Mouse (Mus musculus): ENCODE results near the gene Usp4. TPM values are rescaled to one million over a fixed set of nuclear protein-coding genes. Genes with fewer than 3 reads are reported as not detected.

Gene Usp4
- polyA plus RNA-seq, 1 experiment = 104 TPM

DNA sequence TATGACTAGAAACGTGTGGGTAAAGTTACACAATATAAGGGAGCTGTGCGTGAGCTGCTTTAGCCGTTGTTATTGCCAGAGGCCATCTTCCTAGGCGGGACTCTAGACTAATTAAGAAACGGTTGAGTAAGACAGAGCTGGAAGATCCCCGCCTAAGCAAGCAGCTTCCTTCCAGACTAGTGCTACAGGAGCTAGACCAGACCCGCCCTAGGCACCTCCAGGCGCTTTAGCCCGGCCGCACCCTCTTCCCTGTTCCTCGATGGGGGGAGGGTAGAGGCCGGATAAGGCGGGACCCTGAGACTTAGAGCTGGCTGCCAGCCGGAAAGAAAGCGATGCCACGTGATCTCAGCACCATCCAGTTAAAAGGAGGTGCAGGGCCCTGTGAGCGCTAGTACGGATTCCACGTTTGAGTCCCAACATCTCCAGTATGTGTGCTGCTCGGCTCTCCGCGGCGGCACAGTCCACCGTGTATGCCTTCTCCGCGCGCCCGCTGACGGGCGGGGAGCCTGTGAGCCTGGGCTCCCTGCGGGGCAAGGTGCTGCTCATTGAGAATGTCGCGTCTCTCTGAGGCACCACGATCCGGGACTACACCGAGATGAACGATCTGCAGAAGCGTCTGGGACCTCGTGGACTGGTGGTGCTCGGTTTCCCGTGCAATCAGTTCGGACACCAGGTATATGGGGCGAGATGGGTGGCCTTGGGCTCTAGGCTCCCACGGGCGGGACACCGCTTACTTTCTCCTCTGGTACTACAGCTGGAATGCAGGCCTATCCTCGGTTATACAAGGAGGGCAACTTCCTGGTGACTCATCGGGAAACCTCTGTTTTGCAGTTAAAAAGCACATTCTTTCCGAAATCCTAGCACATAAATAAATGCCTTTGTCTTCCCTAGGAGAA is 8.5 kb upstream of the Usp4 start, which contains the start of gene Gpx1:
Gene Gpx1, plus strand, starts transcription at position 18 of the 896 bp plus-strand sequence.
- H3K4me3 ChIP-seq (replicated peaks; ENCODE audit: insufficient read depth, low read depth, low read length) = peak within 1 kb of the TSS; percentile 66
- DNase-seq = peak; percentile 83 to 85
- under 1% methylated on average over 49 of the region's 49 CpGs for WGBS
- TF ChIP-seq POLR2A (IDR thresholded peaks at IDR 0.05; ENCODE audit: borderline replicate concordance, insufficient read depth, low read length) (peak; percentile 98; the same call in 1 of the 2 replicates), CTCF (IDR thresholded peaks at IDR 0.05; ENCODE audit: borderline replicate concordance, insufficient read depth, low read depth, low read length) (no peak)
- H3K27me3 ChIP-seq (ENCODE audit: control insufficient read depth, insufficient read depth, low read length) = no peaks in the 10 kb centered on the region
- peak within 1 kb of the TSS; percentile 83 for H3K27ac ChIP-seq (ENCODE audit: insufficient read depth, low read length)
- peaks cover 4% of the 10 kb centered on the region for H3K4me1 ChIP-seq (ENCODE audit: control insufficient read depth, insufficient read depth, low read length)

DNA sequence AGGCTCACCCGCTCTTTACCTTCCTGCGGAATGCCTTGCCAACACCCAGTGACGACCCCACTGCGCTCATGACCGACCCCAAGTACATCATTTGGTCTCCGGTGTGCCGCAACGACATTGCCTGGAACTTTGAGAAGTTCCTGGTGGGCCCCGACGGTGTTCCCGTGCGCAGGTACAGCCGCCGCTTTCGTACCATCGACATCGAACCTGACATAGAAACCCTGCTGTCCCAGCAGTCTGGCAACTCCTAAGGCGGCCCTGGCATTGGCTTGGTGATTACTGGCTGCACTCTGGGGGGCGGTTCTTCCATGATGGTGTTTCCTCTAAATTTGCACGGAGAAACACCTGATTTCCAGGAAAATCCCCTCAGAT is 7.8 kb upstream of the Usp4 start:
- peak; percentile 31 to 34 for DNase-seq
- Histone ChIP-seq H3K27ac (ENCODE audit: insufficient read depth, low read length) (peak overlapping the region; percentile 83; the same call in 1 of the 2 replicates), H3K4me1 (ENCODE audit: control insufficient read depth, insufficient read depth, low read length) (peaks cover 4% of the 10 kb centered on the region), H3K27me3 (ENCODE audit: control insufficient read depth, insufficient read depth, low read length) (no peaks in the 10 kb centered on the region), H3K4me3 (replicated peaks; ENCODE audit: insufficient read depth, low read depth, low read length) (peak overlapping the region; percentile 66)
- WGBS = 8% methylated on average over 20 of the region's 20 CpGs
- TF ChIP-seq CTCF (IDR thresholded peaks at IDR 0.05; ENCODE audit: borderline replicate concordance, insufficient read depth, low read depth, low read length) = no peak
- TF ChIP-seq POLR2A (IDR thresholded peaks at IDR 0.05; ENCODE audit: borderline replicate concordance, insufficient read depth, low read length) = no peak

DNA sequence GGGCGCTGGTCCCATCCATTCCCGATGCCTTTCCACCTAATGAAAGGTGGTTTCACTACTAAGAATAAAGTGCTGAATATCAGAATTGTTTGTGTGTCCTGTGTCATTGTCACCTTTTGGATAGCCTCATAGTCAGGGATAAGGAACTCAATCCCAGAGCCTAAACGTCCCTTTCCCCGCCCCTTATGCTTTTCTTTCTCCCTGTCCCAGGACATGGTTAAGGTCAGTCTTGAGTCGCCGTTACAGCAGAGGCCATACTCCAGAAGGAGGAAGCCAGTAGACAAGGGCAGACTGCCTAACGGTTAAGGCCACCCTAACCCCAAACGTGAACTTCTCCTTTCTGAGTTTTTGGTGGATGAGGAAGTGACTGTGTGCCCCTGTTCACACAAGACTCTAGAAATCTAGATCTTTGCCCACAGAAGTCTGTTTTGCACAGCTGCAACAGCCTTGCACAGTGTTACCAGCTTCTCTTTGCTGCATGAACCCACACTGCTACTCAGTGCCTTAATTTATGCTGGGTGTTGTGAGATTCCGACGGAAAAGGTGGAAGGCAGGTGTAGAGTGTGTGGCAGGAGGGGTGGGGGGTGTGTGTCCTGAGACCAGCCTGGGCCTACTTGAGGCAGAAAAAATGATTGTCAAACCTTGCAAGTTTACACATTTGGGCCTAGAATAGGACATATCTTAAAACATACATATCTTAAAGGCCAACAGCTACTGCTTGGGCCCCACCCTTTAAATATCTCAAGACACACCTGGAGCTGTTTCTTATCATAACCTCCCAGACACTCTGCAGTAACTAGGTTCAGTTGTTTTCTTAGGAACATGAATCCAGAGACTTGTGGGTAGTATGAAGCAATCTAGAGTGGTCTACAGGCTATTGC is 7.2 kb upstream of the Usp4 start:
- WGBS = 64% methylated on average over 10 of the region's 10 CpGs
- Histone ChIP-seq H3K4me3 (replicated peaks; ENCODE audit: insufficient read depth, low read depth, low read length) (peak overlapping the region; percentile 66), H3K27me3 (ENCODE audit: control insufficient read depth, insufficient read depth, low read length) (no peaks in the 10 kb centered on the region), H3K4me1 (ENCODE audit: control insufficient read depth, insufficient read depth, low read length) (peaks cover 4% of the 10 kb centered on the region), H3K27ac (ENCODE audit: insufficient read depth, low read length) (no peak overlapping the region)
- TF ChIP-seq POLR2A (IDR thresholded peaks at IDR 0.05; ENCODE audit: borderline replicate concordance, insufficient read depth, low read length) (no peak), CTCF (IDR thresholded peaks at IDR 0.05; ENCODE audit: borderline replicate concordance, insufficient read depth, low read depth, low read length) (no peak)
- DNase-seq = no peak

DNA sequence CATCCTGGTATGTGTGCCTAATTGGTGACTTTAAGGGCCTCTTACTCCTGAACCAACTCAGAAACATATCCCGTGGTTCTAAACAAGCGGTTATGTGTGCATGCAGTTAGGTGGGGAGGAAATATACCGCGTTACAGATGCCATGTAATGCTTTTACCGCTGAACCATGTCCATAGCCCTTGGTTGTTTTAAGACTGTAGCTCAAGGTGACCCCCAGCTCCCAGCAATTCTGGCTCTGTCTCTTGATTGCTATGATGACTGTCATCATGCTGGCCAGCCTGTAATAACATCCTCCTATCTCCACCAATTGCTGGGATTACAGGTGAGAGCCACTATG is 6.5 kb upstream of the Usp4 start:
- Histone ChIP-seq H3K27ac (ENCODE audit: insufficient read depth, low read length) (no peak overlapping the region), H3K27me3 (ENCODE audit: control insufficient read depth, insufficient read depth, low read length) (no peaks in the 10 kb centered on the region), H3K4me1 (ENCODE audit: control insufficient read depth, insufficient read depth, low read length) (peaks cover 4% of the 10 kb centered on the region), H3K4me3 (replicated peaks; ENCODE audit: insufficient read depth, low read depth, low read length) (no peak overlapping the region)
- WGBS = 88% methylated on average over 5 of the region's 5 CpGs
- DNase-seq = no peak
- TF ChIP-seq POLR2A (IDR thresholded peaks at IDR 0.05; ENCODE audit: borderline replicate concordance, insufficient read depth, low read length) (no peak), CTCF (IDR thresholded peaks at IDR 0.05; ENCODE audit: borderline replicate concordance, insufficient read depth, low read depth, low read length) (no peak)

DNA sequence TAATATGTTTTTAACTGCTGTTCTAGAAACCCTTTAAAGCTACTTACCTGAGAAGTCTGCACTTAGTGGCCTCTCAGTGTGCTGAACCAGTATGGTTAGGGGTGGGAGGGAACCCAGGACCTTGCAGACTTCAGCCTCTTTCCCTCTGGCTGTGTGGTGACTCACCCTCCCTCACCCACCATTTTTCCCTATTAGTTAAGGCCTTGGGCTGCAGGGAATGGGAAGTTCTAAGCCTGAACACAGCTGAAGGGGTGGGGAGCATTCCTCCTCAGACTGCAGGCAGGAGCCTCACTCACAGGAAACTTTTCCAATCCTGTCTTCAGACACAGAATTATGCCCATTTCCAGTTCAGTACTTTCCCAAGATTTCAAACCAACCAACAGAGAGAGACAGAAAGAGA is 5.9 kb upstream of the Usp4 start:
- H3K27ac ChIP-seq (ENCODE audit: insufficient read depth, low read length) = no peak overlapping the region
- no peak overlapping the region for H3K4me3 ChIP-seq (replicated peaks; ENCODE audit: insufficient read depth, low read depth, low read length)
- H3K4me1 ChIP-seq (ENCODE audit: control insufficient read depth, insufficient read depth, low read length) = peaks cover 4% of the 10 kb centered on the region
- TF ChIP-seq POLR2A (IDR thresholded peaks at IDR 0.05; ENCODE audit: borderline replicate concordance, insufficient read depth, low read length) (no peak), CTCF (IDR thresholded peaks at IDR 0.05; ENCODE audit: borderline replicate concordance, insufficient read depth, low read depth, low read length) (no peak)
- no peaks in the 10 kb centered on the region for H3K27me3 ChIP-seq (ENCODE audit: control insufficient read depth, insufficient read depth, low read length)
- no peak for DNase-seq

DNA sequence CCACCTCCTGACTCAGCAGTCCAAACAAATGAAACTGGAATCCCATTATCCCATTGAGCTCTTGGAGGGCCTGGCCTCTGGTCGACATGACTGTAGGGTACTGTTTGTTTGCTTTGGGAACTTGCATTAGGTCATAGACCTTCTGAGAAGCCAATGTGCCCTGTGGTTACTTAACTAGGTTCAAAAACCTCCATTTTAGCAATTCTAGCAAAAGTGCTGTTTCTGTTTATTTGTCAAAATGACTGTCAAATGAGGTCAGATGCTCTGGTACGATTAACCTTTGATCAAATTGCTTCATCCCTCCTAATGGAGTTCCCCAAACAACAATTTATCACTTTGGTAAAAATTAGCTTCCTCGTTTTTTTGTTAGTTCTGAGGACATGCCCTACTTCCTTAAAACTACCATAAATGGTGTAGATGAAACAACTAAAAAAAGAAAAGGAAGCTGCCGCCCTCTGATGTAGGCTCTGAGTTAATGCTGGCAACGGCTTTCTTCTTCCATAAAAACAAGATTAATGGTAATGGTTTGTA is 5.3 kb upstream of the Usp4 start:
- WGBS = 69% methylated on average over 5 of the region's 5 CpGs
- H3K27me3 ChIP-seq (ENCODE audit: control insufficient read depth, insufficient read depth, low read length) = no peaks in the 10 kb centered on the region
- TF ChIP-seq POLR2A (IDR thresholded peaks at IDR 0.05; ENCODE audit: borderline replicate concordance, insufficient read depth, low read length) = no peak
- no peak for TF ChIP-seq CTCF (IDR thresholded peaks at IDR 0.05; ENCODE audit: borderline replicate concordance, insufficient read depth, low read depth, low read length)
- no peak overlapping the region for H3K27ac ChIP-seq (ENCODE audit: insufficient read depth, low read length)
- peaks cover 4% of the 10 kb centered on the region for H3K4me1 ChIP-seq (ENCODE audit: control insufficient read depth, insufficient read depth, low read length)
- H3K4me3 ChIP-seq (replicated peaks; ENCODE audit: insufficient read depth, low read depth, low read length) = no peak overlapping the region
- no peak for DNase-seq

DNA sequence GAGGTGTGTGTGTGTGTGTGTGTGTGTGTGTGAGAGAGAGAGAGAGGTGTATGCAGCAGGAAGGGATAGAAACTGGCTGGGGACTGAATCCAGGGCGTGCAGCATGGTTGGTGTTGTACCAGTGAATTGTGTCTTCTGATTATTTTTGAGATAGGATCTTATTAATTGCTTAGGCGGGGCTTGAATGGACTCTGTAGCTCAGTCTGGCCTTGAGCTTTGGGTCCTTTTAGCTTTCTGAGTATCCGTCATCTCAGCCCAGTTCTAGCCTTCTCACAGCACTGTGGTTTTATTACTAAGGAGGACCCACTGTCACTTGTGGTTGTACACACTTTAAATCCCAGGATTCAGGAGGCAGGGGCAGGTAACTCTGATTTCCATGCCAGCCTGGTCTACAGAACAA is 4.3 kb upstream of the Usp4 start:
- no peaks in the 10 kb centered on the region for H3K27me3 ChIP-seq (ENCODE audit: control insufficient read depth, insufficient read depth, low read length)
- peaks cover 4% of the 10 kb centered on the region for H3K4me1 ChIP-seq (ENCODE audit: control insufficient read depth, insufficient read depth, low read length)
- H3K4me3 ChIP-seq (replicated peaks; ENCODE audit: insufficient read depth, low read depth, low read length) = no peak overlapping the region
- no peak overlapping the region for H3K27ac ChIP-seq (ENCODE audit: insufficient read depth, low read length)
- no peak for TF ChIP-seq CTCF (IDR thresholded peaks at IDR 0.05; ENCODE audit: borderline replicate concordance, insufficient read depth, low read depth, low read length)
- no peak for TF ChIP-seq POLR2A (IDR thresholded peaks at IDR 0.05; ENCODE audit: borderline replicate concordance, insufficient read depth, low read length)
- no peak for DNase-seq
- WGBS = 93% methylated on average over 3 of the region's 3 CpGs
